Mouse (Mus musculus) 3T3-L1 (cell line): ENCODE results near the gene Dnajb1.

Experiments
- DNase-seq: peaks from one replicate; pipeline ENCODE4 v3.0.0-alpha.2; 2015; ENCODE audit warnings: low read depth, low spot score

The Dnajb1 gene

GRCm38 (mm10) chr8:83654725-83655124, 46.7 kb downstream of the Dnajb1 start:
- DNase-seq, result no peak

GRCm38 (mm10) chr8:83656043-83656442, 48.0 kb downstream of the Dnajb1 start:
- no peak for DNase-seq

GRCm38 (mm10) chr8:83656484-83657246, 48.7 kb downstream of the Dnajb1 start:
- DNase-seq, result no peak

GRCm38 (mm10) chr8:83660545-83660944, 52.6 kb downstream of the Dnajb1 start:
- no peak for DNase-seq

- no peak for DNase-seq
These were observed 53.1 kb downstream of the Dnajb1 start for GRCm38 (mm10) chr8:83660995-83661680.
